Mouse (Mus musculus) heart, postnatal 25 days (tissue): ENCODE results near the gene Socs7. TPM values are rescaled to one million over a fixed set of nuclear protein-coding genes. Genes with fewer than 3 reads are reported as not detected.

Experiments
- DNase-seq: peaks from one replicate; pipeline ENCODE4 v3.0.0; 2022; ENCODE audit warnings: low spot score
- intact Hi-C: fragments of 180-260 bp; cut with DNase I; formaldehyde crosslinking; loops from one replicate; pipeline ENCODE4 v1.15.1; 2025
- total RNA-seq, 2 experiments: library from RNA; stranded (reverse); gene quantifications; 2 replicates each; pipeline ENCODE4 v1.2.3; 2021

Gene Socs7
- total RNA-seq, 2 experiments from 2014 or later: 17.9 to 19.9 TPM

- no peak for DNase-seq
Observed at GRCm38 (mm10) chr11:97373402-97373801, 11.1 kb downstream of the Socs7 start.

DNA sequence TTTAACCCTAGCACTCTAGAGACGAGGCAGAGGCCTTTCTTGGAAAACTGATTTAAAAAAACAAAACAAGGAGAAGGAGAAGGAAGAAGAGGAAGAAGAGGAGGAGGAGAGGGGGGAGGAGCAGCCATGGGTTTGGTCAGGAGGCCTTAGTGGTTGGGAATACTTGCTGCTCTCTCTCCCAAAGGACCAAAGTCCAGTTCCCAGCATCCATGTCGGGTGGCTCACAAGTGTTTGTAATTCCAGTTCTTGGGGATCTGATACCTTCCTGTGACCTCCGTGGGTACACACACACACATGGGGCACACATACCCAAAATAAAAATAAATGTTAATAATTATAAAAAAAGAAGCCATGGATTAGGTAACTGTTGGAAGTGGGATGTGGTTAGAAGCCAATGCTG, 17.7 kb downstream of the Socs7 start:
- DNase-seq: no peak
- intact Hi-C loops: no loop called here

More at GRCm38 (mm10) chr11:97373402-97373801, 11.1 kb downstream of the Socs7 start:
- intact Hi-C loops: no loop called here

DNA sequence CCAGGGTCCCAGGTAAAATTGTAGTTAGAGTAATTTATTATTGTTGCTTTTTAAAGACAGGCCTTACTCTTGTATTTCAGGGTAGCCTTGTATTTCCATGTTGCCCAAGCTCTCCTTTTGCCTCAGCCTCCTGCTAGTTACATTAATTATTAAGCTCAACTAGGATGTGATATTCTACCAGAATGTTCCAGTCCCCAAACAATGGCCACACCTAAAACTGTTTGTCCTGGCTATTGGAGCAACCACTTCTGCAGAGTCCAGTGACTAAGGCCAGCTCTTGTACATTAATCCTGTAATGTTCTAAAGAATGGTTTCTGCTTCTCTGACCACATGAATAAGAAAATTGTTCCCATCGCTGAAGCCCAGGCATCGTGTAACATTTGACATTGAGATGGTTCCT, 20.7 kb downstream of the Socs7 start:
- DNase-seq: no peak
- intact Hi-C loops: no loop called here

DNA sequence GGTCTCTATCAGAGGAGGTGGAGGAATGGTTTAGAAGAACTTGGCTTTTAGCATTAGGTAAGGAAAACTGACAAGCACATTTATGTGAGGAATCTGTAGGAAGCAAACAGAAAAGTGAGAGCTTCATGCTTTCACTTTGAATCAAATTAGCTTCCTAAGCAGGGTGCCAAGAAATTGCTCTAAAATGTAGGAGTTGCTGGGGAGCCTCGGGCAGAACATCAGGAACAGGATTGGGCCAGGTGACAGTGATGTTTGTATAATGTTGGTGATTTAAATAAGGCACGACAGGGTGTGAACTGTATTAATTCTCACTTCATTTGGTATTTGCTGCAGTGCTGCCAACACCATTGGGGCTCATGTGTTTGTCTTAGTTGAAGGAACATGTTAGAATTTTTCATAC, 21.4 kb downstream of the Socs7 start:
- intact Hi-C loops: no loop called here
- DNase-seq: no peak

DNA sequence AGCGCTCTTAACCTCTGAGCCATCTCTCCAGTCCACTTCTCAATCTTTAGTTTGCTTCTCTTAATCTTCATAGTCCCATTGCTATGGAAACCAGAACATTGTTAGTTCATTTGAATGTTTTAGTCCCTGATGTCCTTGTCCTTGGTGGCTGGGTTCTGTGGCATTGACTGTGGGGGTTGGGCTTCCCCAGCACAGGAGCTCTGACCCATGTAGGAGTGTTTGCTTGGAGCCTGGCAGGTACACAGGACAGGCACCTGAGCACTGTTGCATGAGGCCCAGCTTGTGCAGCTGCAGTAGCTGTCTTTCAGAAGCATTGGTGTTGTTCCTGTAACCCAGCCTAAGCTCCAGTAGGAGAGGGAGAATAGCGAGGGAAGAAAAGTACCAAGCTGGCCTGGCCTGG, 25.5 kb downstream of the Socs7 start:
- intact Hi-C loops: no loop called here
- no peak for DNase-seq

DNA sequence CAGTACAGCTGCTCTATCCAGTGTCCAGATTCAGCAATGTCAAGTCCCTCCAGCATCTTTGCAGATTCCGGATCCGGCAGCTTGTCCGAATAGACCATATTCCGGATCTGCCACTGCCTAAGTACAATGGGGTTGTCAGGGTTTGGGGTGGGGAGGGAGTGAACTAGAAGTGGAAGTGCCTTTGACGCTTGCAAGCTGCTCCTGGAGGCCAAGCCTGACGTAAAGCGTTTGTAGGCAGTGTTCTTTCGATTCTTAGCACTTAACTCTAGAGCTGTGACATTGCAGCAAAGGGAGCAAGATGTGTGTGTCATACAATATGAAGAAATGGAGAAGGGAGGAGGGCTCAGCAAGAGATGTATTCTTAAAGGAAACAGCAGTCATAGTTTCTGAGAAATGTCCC, 26.8 kb downstream of the Socs7 start:
- intact Hi-C loops: no loop called here
- no peak for DNase-seq

GRCm38 (mm10) chr11:97393658-97394057, 31.3 kb downstream of the Socs7 start:
- intact Hi-C loops: no loop called here

DNA sequence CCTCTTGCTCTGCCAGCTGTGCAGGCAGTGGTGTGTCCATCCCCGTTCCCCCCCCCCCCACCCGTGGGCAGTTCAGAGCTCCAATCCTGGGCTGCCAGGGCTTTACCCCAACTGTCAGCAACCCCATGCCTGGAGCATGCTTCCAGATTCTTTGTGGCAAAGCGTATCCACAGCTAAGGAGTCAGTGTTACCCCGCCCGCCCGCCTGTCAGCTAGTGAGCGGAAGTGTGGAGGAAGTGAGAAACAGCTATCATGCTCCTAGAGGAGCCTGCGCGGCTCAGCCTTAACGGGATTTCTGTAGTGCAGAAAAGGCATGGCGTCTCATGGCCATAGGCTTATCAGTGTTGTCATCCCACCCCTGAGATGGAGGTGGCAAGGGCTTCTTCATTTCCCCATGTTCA, 31.8 kb downstream of the Socs7 start:
- intact Hi-C loops: no loop called here
- no peak for DNase-seq

More at GRCm38 (mm10) chr11:97393658-97394057, 31.3 kb downstream of the Socs7 start:
- DNase-seq: no peak

GRCm38 (mm10) chr11:97398506-97398905, 36.2 kb downstream of the Socs7 start:
- intact Hi-C loops: no loop called here

DNA sequence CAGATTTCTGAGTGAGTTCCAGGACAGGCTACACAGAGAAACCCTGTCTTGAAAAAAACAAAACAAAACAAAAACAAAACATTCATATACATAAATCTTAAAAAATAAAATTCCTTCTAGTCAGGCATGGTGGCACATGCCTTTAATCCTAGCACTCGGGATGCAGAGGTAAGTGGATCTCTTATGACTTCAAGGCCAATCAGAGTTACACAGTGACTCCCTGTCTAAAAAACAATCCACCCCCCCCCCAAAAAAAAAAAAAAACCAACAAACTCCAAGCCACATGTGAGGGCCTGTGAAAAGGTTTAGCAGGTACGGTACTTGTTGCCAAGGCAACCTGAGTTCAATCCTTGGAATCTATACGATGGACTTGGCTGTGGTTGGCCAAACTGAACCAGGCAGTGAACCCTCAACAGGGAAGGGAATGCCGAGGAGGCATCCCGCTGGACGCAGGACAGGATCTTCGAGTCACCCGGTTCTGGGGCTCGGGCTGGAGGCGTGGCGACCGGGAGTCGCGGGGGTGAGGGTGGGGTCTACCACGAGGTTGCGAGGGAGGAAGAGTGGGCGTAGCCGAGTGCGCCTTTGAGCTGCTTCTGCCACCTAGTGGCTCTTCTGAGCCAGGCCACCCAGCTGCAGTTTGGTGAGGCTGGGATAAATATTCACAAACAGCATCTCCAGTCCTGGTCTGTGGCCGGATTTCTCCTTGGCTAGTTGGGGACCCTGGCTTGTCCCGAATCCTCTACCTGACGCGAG, 37.8 kb downstream of the Socs7 start:
- peak; percentile 68 for DNase-seq
- intact Hi-C loops: loop anchor here (1.0 kb wide), 1 partner anchor 43 kb away; no protein-coding TSS in a partner anchor

More at GRCm38 (mm10) chr11:97398506-97398905, 36.2 kb downstream of the Socs7 start:
- no peak for DNase-seq

DNA sequence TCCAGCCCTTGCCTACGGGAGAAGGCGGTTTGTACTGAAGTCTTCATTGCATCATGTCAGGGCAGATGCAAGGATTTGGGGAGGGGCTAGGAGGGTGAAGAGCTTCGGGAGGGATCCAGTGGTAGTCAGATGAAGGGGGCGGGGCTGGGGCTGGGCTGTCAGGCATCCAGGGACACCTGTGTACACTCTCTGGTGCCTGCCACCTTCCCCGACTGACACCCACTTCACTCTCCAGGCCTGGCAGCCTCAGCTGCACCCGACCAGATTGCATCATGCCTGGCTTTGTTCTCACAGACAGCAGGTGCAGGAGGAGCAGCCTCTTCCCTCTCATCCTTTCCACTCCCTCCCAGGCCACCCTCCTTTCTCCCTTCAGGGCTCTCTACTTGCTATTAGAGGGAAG, 38.7 kb downstream of the Socs7 start:
- no peak for DNase-seq
- intact Hi-C loops: no loop called here

- DNase-seq: no peak
- intact Hi-C loops: no loop called here
Observed at GRCm38 (mm10) chr11:97401686-97402435, 39.5 kb downstream of the Socs7 start.

GRCm38 (mm10) chr11:97402746-97403145, 40.4 kb downstream of the Socs7 start:
- intact Hi-C loops: no loop called here
- no peak for DNase-seq

DNA sequence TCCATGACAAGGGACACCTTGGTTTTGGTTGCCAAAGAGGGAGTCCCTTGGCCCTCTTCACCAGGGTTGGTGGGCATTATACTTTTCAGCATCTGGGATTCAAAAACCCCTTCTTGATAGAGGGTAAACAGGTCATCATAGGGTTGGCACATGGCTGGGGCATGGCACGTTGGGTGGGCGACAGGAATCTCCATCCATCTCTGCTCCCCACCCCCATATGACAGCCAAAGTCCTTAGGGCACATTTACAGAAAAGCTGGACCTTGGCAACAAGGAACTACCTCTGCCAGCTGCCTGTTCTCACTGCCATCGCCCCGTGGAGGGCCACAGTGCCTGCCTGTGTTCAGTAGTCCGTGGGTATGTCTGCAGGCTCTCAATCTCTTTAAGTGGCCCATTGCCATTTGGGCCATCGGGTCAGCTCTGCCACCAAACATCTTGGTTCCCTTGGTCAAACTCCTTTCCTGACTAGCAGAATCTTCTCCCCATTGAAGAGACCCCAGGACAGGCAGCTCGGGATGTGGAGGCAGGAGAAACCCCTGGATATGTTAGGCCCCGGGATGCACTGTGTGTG, 41.3 kb downstream of the Socs7 start:
- no peak for DNase-seq
- intact Hi-C loops: no loop called here

DNA sequence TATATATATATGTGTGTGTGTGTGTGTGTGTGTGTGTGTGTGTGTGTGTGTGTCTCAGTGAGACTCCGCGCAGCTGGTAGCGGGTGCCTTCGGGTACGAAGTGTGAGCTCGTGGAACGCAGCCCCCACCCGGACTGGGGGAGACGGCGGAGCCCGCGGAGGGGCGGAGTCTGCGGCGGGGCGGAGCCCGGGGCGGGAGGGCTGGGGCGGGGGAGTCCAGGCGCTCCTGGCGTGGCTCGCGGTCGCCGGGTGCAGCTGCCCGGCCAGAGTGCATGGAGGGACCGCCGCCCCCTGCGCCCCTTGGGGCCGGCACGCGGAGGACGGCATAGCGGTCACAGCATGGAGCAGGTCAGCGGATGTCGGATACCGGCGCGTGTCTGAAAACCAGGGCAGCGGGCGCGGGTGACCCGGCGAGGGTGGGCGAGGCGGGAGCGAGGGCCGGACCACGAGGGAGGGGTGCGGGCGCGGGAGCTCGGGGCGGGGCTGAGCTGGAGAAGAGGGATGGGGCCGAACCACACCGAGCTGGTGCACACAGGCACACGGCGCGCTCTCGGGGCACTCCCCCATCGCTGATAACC, 41.9 kb downstream of the Socs7 start:
- no peak for DNase-seq
- intact Hi-C loops: no loop called here

GRCm38 (mm10) chr11:97404761-97405190, 42.4 kb downstream of the Socs7 start:
- DNase-seq: no peak
- intact Hi-C loops: loop anchor here (5.0 kb wide), 1 partner anchor 218 kb away; no protein-coding TSS in a partner anchor

- intact Hi-C loops: loop anchor here (5.0 kb wide), 1 partner anchor 216 kb away; no protein-coding TSS in a partner anchor
- DNase-seq: no peak
Observed at GRCm38 (mm10) chr11:97406094-97406951, 44.0 kb downstream of the Socs7 start.

DNA sequence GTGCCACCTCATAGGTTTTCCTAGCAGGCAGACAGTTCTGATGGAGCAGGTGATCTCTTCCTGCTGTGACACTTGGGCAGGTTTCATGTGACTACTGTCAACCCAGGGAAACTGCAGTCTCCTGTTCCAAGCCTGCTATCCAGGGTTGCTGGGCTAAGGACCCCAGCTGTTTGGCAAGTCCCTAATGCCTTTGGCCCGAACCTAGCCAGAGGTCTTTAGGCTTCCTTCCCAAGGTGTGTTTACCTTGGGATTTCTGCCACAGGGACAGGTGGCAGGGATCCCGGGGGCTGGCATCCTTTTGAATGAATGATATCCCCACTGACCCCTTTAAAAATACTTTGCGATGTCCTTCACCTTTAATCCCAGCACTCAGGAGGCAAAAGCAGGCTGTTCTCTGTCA, 45.1 kb downstream of the Socs7 start:
- DNase-seq: no peak
- intact Hi-C loops: loop anchor here (5.0 kb wide), 1 partner anchor 215 kb away; no protein-coding TSS in a partner anchor

DNA sequence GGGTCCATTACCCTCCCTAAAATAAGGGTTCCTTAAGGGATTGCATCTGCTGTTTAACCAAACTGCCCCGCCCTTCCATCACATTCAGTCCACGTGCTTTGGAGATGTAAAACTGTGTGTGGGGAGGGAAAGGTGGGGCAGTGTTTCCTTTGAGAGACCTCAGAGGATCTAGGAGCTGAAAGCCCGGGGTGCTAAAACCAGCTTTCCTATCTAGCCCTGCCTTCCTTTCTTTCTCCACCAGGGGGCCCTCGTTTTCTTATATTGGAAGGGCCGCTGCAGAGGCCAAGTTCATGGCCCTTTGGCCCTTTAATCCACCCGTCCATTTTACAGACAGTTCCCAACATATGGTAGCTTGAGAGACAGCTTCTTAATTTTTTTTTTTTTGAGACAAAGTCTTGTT, 45.8 kb downstream of the Socs7 start:
- intact Hi-C loops: loop anchor here (1.0 to 5.0 kb wide), 3 partner anchors 21 to 214 kb away; no protein-coding TSS in a partner anchor
- peak; percentile 51 for DNase-seq
